Mouse (Mus musculus) T-cell, adult 2 months (primary cell): Measurements from ENCODE around the gene Erp29.

Experiments
- DNase-seq: peaks from one replicate; pipeline ENCODE4 v3.0.0; 2022; ENCODE audit warnings: low spot score

The Erp29 gene

GRCm38 (mm10) chr5:121449976-121450375 is 2.3 kb downstream of the Erp29 start:
- peak; percentile 62 for DNase-seq

- peak; percentile 29 for DNase-seq
Measured at GRCm38 (mm10) chr5:121448450-121448849, 3.9 kb downstream of the Erp29 start.

GRCm38 (mm10) chr5:121444870-121445269 is 7.4 kb downstream of the Erp29 start:
- DNase-seq: no peak

- DNase-seq: peak; percentile 43
Measured at GRCm38 (mm10) chr5:121443548-121443947, 8.8 kb downstream of the Erp29 start.

GRCm38 (mm10) chr5:121438756-121439155 is 13.6 kb downstream of the Erp29 start:
- no peak for DNase-seq

- no peak for DNase-seq
Measured at GRCm38 (mm10) chr5:121438131-121438530, 14.2 kb downstream of the Erp29 start.

- no peak for DNase-seq
Measured at GRCm38 (mm10) chr5:121428954-121429353, 23.4 kb downstream of the Erp29 start.

- DNase-seq: no peak
Measured at GRCm38 (mm10) chr5:121423297-121423696, 29.0 kb downstream of the Erp29 start.

GRCm38 (mm10) chr5:121422787-121423186 is 29.5 kb downstream of the Erp29 start:
- no peak for DNase-seq

- no peak for DNase-seq
Measured at GRCm38 (mm10) chr5:121420721-121421120, 31.6 kb downstream of the Erp29 start.

- DNase-seq: no peak
Measured at GRCm38 (mm10) chr5:121410975-121411374, 41.3 kb downstream of the Erp29 start.

- no peak for DNase-seq
Measured at GRCm38 (mm10) chr5:121407856-121408255, 44.5 kb downstream of the Erp29 start.

- DNase-seq: no peak
Measured at GRCm38 (mm10) chr5:121400849-121401248, 51.5 kb downstream of the Erp29 start.

- no peak for DNase-seq
Measured at GRCm38 (mm10) chr5:121400064-121400463, 52.2 kb downstream of the Erp29 start.

GRCm38 (mm10) chr5:121399540-121399939 is 52.8 kb downstream of the Erp29 start:
- DNase-seq: no peak

GRCm38 (mm10) chr5:121398965-121399462 is 53.3 kb downstream of the Erp29 start:
- DNase-seq: no peak

GRCm38 (mm10) chr5:121398146-121398964 is 54.0 kb downstream of the Erp29 start:
- DNase-seq: no peak

- peak; percentile 96 for DNase-seq
Measured at GRCm38 (mm10) chr5:121397187-121398145, 54.8 kb downstream of the Erp29 start, which contains the start of gene Naa25. Gene Naa25, plus strand, starts transcription at chr5:121397936.

GRCm38 (mm10) chr5:121395621-121396020 is 56.7 kb downstream of the Erp29 start:
- no peak for DNase-seq

GRCm38 (mm10) chr5:121393402-121393801 is 58.9 kb downstream of the Erp29 start:
- no peak for DNase-seq

GRCm38 (mm10) chr5:121392667-121393380 is 59.5 kb downstream of the Erp29 start:
- peak; percentile 35 for DNase-seq

GRCm38 (mm10) chr5:121389691-121390090 is 62.6 kb downstream of the Erp29 start:
- no peak for DNase-seq
